Mouse (Mus musculus) cortical plate, adult 2 months (tissue): ENCODE results near the gene Tspan9. TPM values are rescaled to one million over a fixed set of nuclear protein-coding genes. Genes with fewer than 3 reads are reported as not detected.

Experiments
- H3K27ac ChIP-seq: fragments of 200-500 bp; 2 replicates; pipeline ENCODE4 v1.5.1; 2012; ENCODE audit warnings: low read length, control low read depth, inconsistent platforms; ENCODE audit not compliant: insufficient read depth
- H3K4me1 ChIP-seq: fragments of 200-500 bp; 2 replicates; pipeline ENCODE4 v1.6.1; 2011; ENCODE audit warnings: low read length; ENCODE audit not compliant: control insufficient read depth, insufficient read depth
- H3K4me3 ChIP-seq: fragments of 200-500 bp; 2 replicates; pipeline ENCODE4 v1.5.1; 2011; ENCODE audit warnings: mild to moderate bottlenecking, low read length, control low read depth; ENCODE audit not compliant: insufficient read depth
- CTCF ChIP-seq: fragments of 200-500 bp; IDR thresholded peaks from 2 replicates; pipeline ENCODE4 v1.5.1; 2011; ENCODE audit warnings: mild to moderate bottlenecking, control low read depth, low read length; ENCODE audit not compliant: insufficient read depth; ENCODE audit errors: extremely low read depth
- POLR2A ChIP-seq: fragments of 200-500 bp; IDR thresholded peaks from 2 replicates; pipeline ENCODE4 v1.6.1; 2011; ENCODE audit warnings: mild to moderate bottlenecking, low read length, control low read depth; ENCODE audit not compliant: insufficient read depth; ENCODE audit errors: extremely low read depth
- polyA plus RNA-seq: library from polyadenylated mRNA; depleted of rRNA; stranded (reverse); fragments of >200 nt; gene quantifications from 2 replicates; pipeline ENCODE4 v1.2.3, GENCODE M21; 2012

Gene Tspan9
- polyA plus RNA-seq, 1 experiment, result 55.5 TPM

- no peak for TF ChIP-seq CTCF
- TF ChIP-seq POLR2A, result no peak
- no peak overlapping the region for H3K27ac ChIP-seq
- no peak overlapping the region for H3K4me3 ChIP-seq
- peaks cover 1% of the 10 kb centered on the region; the same call in 1 of the 2 replicates for H3K4me1 ChIP-seq
These were observed 142.6 kb downstream of the Tspan9 start for GRCm38 (mm10) chr6:128000777-128001176.

GRCm38 (mm10) chr6:127999118-127999517 lies 144.3 kb downstream of the Tspan9 start:
- no peak overlapping the region for H3K27ac ChIP-seq
- TF ChIP-seq CTCF, result no peak
- TF ChIP-seq POLR2A, result no peak

GRCm38 (mm10) chr6:127996928-127997327 lies 146.5 kb downstream of the Tspan9 start:
- no peak for TF ChIP-seq POLR2A
- 0 out of 2 replicates have a peak, but pooled peaks have one; percentile 11 for TF ChIP-seq CTCF
- Histone ChIP-seq H3K4me3 (no peak overlapping the region), H3K4me1 (no peaks in the 10 kb centered on the region), H3K27ac (no peak overlapping the region)

More at GRCm38 (mm10) chr6:127999118-127999517, 144.3 kb downstream of the Tspan9 start:
- no peak overlapping the region for H3K4me3 ChIP-seq
- H3K4me1 ChIP-seq, result peaks cover 1% of the 10 kb centered on the region; the same call in 1 of the 2 replicates

- H3K4me3 ChIP-seq, result no peak overlapping the region
- TF ChIP-seq CTCF (no peak), POLR2A (no peak)
- peaks cover 7% of the 10 kb centered on the region; the same call in 1 of the 2 replicates for H3K4me1 ChIP-seq
- no peak overlapping the region for H3K27ac ChIP-seq
These were observed 150.4 kb downstream of the Tspan9 start for GRCm38 (mm10) chr6:127992993-127993392.

GRCm38 (mm10) chr6:127991509-127992176 lies 151.8 kb downstream of the Tspan9 start:
- TF ChIP-seq CTCF (no peak), POLR2A (no peak)
- Histone ChIP-seq H3K4me1 (peaks cover 7% of the 10 kb centered on the region; the same call in 1 of the 2 replicates), H3K4me3 (no peak overlapping the region), H3K27ac (no peak overlapping the region)

GRCm38 (mm10) chr6:127989624-127990212 lies 153.7 kb downstream of the Tspan9 start:
- TF ChIP-seq CTCF, result no peak
- no peak for TF ChIP-seq POLR2A
- Histone ChIP-seq H3K27ac (peak overlapping the region; percentile 48; the same call in 1 of the 2 replicates), H3K4me3 (no peak overlapping the region), H3K4me1 (peaks cover 7% of the 10 kb centered on the region; the same call in 1 of the 2 replicates)

GRCm38 (mm10) chr6:127988944-127989494 lies 154.4 kb downstream of the Tspan9 start:
- peak overlapping the region; percentile 48; the same call in 1 of the 2 replicates for H3K27ac ChIP-seq
- H3K4me1 ChIP-seq, result peaks cover 7% of the 10 kb centered on the region; the same call in 1 of the 2 replicates

GRCm38 (mm10) chr6:127987374-127987773 lies 156.0 kb downstream of the Tspan9 start:
- Histone ChIP-seq H3K27ac (no peak overlapping the region), H3K4me1 (peaks cover 9% of the 10 kb centered on the region), H3K4me3 (no peak overlapping the region)
- TF ChIP-seq POLR2A (no peak), CTCF (no peak)

More at GRCm38 (mm10) chr6:127988944-127989494, 154.4 kb downstream of the Tspan9 start:
- no peak overlapping the region for H3K4me3 ChIP-seq
- no peak for TF ChIP-seq POLR2A
- TF ChIP-seq CTCF, result no peak

- Histone ChIP-seq H3K4me1 (peaks cover 12% of the 10 kb centered on the region), H3K27ac (no peak overlapping the region), H3K4me3 (no peak overlapping the region)
- TF ChIP-seq CTCF, result no peak
- TF ChIP-seq POLR2A, result no peak
These were observed 157.0 kb downstream of the Tspan9 start for GRCm38 (mm10) chr6:127986357-127986756.
